Mouse (Mus musculus): ENCODE data around the gene Ift80.
"Not testable (repeated sequence)": the region's sequence is repeated elsewhere in the genome, so short reads cannot be mapped to it uniquely, and the experiment has no call there.

The Ift80 gene

DNA sequence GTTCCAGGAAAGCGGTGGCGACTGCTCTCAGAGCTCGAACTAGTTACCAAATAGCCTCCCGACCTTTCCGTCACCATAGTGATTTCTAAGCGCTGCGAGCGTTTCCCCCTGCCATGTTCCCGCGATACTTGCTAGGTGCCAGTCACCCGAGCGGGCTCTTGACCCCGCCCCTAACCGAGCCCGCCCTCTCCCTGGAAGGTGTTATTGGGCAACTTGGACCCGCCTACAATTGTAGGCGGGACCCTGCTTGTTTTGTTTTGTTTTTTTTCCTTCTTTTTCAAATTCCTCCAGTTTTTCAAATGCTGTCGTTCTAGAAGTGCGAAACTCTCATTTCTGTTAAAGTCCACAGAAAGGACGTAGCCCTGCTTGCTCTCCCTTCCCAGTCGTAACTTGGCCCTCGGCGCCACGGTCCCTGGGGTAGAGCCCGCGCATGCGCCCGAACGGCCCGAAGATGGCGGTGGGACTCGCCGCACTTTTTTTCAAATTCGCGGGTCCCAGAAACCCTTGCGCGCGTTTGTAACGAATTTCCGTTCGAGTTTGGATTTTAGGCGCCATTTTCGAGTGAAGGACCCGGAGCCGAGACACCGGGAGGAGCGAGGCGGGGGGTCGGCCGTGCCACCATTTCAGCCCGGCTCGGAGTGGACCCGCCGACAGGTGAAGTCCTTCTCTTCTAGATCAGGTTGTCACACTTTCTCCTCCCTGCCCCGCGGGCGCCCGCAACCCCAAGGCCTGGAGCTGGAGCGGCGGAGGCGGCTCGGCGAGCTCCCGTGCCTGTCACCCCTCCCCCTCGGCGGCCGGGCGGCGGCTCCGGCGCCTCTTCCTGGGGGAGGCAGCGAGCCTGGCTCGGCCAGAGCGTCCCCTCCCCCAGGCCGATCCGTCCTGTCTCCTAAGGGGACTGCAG, at the start of gene Ift80, which contains the start of gene Smc4:
Gene Ift80 (minus strand): TSS at position 134 of the 901 bp plus-strand sequence.
Gene Smc4 (plus strand): TSS at position 302 of the 901 bp plus-strand sequence.
- peak; percentile 99 for DNase-seq

DNA sequence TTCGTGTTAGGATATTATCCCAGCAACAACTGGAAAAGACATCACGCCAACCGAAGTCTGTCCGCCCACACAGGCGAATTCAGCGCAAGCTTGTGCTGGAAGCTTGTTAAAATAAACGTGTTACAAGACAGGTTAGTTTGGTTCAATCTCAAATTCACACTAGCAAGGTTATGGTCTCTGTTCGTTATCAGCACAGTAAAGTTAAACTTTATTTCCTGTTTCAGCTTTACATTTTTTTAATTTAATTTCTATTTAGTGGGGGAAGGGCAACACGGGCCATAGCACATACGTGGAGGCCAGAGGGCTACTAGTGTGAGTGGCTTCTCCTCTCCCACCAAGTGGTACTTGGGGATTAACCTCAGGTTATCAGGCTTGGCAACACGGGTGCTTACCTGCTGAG, 47.5 kb upstream of the Ift80 start:
- no peak for DNase-seq

DNA sequence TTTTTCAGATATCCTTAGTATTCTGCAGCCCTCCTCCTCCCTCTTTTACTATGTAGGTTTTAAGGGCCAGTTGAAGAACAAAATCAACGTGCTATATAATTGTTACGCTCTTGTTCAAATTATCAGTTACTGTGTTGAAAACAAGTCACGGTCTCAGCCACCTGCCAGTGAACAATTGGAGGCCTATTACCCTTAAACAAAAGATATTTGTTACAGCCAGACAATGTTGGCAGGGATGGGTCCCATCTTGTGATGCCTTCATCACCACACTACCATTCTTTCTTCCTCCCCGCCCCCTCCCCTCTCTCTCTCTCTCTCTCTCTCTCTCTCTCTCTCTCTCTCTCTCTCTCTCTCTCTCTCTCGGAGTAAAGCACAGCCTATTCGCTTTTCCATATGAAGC, 44.6 kb upstream of the Ift80 start:
- no peak for DNase-seq

DNA sequence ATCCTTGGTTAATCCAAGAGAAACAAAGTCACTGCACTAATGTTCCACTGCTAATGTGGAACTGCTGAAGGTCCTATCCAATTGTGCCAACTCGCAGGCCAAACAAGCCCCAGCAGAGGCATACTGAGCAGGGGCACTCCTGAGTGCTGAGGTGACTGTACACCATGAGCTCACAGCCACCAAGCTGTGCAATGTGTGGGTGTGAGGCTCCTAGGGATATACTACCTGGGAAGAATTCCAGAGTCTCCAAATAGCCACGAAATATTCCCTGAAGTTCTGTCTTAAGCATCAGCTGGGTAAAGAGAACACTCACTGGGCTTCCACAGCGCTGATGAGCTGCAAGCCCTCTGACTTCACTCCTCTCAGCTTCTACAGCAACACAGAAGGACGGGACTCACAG, 43.3 kb upstream of the Ift80 start:
- DNase-seq = no peak

DNA sequence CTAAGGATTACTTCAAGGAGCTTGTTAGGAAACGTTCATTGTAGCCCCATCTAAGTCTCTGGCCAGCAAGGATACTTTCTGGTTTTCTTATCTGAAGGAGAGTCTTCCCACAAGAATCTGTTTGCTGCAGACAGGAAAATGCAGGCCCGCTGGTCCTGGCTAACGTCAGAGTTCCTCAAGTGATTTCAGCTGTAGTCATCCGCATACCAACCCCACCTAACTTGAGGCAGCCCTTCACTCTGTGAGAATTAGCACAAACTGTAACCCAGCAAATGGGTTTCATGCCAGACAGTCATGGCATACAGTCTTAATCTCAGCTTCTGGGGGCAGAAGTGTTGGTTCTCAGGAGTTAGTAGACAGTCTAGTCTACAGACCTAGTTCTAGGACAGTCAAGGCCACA, 42.1 kb upstream of the Ift80 start:
- DNase-seq = no peak

DNA sequence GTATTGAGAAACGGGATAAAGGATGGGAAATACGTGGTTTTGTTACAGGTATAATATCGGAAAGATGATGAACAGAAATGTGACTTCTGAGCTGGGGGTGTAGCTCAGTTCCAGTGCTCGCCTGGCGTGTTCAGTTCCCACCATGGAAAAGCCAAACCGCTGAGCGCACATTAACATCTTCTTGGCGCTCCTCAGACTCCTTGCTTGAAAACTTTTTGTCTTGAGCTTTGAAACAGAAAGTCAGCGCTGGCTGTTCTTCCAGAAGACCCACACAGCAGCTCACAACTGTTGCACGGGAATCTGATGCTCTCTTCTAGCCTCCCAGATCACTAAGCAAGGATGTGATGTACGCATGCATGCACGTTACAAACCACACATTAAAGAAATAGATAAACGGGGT, 41.4 kb upstream of the Ift80 start:
- DNase-seq = peak; percentile 46

DNA sequence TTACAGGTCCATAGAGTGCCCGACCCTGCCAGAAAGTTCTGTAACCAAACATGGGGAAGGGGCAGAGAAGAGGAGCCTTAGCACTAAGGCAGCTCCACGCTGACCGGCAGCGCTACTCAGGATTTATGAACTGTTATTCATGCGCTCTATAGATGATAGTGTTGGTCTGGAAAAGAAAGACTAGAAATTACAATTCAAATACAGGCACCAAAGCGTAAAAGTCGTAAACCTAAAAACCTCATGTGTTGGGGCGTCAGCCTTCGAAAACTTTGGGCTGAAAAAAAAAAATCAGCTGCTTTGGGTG, 41.0 kb upstream of the Ift80 start:
- no peak for DNase-seq

DNA sequence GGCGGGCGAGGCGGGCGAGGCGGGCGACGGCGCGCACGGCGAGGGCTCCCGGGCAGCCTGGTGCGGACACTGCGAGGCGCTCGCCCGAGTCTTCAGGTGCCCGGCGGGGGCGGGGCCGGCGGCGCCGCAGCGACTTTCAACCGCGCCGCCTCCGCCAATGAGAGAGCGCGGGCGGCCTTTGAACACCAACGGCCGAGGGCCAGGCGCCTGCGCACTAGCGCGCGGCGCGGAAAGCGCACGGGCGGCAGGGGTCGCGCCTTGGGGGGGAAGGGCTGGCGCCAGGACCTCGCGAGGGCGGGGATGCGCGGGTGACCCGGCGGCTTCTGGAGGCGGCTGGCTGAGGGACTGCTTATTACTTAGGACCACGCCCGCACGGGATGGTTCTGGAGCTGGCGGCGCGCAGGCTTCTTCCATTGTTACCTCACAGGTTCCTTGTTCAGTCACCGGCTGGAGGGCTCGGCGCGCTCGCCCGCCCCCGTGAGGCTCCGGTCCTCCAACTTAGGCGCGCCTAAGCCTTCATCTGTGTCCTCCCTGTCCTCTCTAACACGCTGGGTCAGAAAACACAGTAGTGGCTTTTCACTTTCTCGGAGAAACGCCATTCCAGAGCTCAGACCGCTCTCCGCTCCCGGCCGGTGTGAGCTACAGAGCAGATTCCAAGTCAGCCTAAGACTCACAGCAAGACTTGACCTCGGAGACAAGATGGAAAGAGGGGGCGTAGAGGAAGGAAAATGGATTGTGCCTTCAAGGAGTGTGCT, 40.5 kb upstream of the Ift80 start, which contains the start of gene Trim59:
Gene Trim59 (minus strand): TSS at position 111 of the 755 bp plus-strand sequence.
- DNase-seq = peak; percentile 99

DNA sequence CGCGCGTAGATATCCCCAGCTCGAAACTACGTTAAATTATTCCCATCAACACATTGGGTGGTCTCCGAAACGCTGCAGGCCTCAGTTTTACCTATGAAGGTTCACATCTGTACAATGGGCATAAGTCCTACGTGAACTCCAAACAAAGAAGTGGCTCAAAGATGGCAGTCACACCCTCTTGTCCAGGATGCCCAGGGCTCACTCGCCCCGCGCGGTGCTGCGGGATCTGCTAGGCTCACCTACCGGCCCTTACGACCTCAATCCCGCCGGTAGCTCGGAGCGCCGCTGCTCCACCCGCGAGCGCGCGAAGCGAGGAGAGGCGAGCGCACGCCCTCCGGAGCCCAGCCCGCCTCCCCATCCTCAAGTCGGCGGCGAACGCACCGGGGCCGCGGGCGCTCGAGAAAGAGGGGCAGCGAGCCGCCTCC, 39.8 kb upstream of the Ift80 start:
- DNase-seq = peak; percentile 74

DNA sequence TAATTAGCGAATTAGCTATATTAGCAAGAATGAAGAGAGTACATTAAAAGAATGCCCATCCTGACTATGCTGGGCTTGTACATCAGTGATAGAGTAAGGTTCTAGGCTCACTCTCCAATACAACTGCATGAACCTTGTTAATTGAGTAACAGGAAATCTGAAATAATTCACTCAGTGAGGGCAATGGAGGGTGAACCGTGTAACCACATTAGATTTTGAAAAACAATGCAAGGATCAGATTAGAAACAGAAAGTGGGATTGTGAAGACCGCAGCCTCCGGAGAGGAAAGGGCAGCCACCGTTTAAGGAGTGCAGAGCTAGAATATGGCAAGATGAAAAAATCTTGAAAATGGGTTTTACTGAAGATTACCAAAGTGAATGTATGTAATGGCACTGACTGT, 36.9 kb upstream of the Ift80 start:
- no peak for DNase-seq

DNA sequence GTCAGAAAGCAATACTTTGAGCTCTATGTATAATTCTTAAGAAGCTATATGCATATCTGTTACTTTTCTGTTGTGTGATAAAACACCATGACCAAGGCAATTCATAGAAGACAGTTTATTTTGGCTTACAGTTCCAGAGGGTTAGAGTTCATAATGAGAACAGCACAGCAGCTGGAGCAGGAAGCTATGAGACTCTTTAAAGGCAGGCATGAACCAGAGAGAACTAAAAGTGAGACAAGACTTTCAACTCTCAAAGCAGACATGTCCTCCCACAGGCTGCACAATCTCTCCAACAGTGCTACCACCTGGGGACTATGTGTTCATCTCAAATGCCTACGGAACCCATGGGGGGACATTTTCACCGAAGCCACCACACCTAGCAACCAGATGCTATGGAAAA, 35.7 kb upstream of the Ift80 start:
- no peak for DNase-seq

DNA sequence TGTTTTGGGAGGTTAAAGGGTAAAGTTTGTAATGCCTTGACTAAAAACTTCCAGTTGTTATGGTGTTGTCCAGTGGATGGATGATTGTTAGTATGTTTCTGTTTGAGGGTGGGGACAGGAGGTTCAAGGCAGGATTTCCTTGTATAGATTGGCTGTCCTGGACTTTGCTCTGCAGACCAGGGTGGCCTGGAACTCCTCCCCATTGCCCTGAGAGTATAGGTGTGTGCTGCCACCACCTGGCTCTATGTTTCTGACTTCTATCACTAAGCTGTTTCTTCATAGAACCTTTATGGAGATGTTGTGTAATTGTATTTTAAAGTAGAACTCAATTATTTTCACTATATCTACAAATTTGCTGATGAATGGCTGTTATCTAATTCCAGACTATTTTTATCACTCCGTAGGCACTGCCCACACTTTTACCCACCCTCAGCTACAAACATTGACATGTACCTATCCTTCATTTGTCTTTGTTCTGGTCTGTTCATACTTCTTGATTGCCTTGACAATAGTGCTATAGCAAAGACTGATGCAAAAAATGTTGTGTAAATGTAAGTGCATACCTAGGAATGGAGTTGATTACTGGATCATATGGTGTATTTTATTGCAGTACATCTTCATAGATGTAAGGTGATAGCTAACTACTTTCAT, 21.9 kb upstream of the Ift80 start:
- DNase-seq = no peak

DNA sequence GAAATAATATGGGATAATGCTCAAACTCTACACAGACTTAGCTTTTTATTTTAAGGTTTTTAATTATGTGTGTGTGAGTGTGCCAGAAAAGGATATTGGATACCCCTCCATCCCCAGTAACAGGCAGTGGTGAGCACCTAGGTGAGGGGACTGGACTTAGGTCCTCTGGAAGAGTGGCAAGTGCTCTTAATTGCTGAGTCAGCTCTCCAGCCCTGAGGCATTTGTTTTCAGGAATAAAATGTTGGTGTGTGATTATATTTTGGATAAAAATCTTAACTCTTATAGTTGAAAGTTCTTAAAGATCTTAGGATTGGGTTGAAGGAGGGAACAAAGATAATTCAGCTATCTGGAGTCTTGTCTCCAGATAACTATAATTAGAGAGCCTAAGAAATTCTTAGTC, 16.4 kb upstream of the Ift80 start:
- no peak for DNase-seq

DNA sequence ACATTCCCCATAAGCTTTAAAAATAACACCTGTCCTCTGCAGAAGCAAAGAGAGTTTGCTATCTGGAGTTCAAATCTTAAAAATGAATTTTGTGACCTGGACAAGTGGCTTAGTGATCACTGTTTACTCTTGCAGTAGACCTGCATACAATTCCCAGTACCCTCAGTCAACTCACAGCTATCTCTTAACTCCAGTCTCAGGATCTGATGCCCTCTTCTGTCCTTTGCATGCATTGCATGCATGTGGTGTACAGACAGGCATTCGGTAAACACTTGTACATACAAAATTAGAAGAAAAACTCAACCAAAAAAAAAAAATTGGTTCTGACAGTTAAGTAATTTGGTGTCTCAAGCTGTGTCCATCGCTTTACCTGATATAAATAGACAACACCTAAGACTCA, 15.9 kb upstream of the Ift80 start:
- DNase-seq = no peak

DNA sequence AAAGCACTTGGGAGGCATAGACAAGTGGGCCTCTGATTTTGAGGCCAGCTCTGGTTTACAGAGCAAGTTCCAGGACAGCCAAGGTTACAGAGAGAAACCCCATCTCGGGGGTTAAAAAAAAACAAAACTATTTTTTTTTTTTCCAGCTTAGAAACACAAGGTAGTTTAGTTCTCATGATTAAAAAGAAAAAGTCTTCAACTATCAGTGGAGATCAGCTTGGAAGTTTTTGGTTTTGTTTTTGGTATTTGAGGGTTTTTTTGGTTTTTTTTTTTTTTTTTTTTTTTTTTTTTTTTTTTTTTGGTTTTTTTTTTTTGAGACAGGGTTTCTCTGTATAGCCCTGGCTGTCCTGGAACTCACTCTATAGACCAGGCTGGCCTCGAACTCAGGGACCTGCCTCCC, 14.3 kb upstream of the Ift80 start:
- not testable (repeated sequence) for DNase-seq

DNA sequence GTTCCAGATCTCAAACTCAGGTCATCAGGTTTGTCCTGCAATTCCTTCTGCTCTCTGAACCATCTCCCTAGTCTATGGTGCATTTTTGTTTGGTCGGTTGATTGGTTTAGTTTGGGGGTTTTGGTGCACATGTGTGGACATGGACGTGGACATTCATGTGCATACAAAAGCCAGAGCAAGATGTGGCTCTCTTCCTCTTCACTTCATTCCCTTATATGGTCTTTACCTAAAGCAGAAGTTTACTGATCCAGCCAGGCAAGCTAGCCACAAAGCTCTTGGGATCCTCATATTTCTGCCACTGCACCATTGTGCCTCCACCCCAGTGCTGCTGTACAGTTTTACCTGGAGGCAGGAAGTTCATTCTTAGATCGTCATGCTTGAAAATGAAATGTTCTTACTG, 12.8 kb upstream of the Ift80 start:
- no peak for DNase-seq

DNA sequence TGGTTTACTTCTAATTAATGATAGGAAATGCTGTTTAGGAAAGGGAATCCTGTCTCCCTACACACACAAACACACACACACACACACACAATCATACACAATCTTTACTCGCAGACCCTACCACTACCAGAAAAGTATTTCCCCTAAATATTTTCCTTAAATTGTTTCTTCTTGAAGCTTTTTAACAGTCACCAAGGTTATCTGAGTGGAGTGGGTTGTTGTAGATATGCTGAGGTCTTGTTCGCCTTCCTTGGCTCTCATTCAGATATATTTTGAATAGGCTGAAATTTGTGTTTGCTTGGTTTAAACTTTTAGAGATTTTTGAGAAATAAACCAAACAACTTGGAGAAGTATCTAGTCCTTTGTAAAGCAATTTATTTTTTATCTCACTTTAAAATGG, 4.5 kb upstream of the Ift80 start:
- DNase-seq = no peak

DNA sequence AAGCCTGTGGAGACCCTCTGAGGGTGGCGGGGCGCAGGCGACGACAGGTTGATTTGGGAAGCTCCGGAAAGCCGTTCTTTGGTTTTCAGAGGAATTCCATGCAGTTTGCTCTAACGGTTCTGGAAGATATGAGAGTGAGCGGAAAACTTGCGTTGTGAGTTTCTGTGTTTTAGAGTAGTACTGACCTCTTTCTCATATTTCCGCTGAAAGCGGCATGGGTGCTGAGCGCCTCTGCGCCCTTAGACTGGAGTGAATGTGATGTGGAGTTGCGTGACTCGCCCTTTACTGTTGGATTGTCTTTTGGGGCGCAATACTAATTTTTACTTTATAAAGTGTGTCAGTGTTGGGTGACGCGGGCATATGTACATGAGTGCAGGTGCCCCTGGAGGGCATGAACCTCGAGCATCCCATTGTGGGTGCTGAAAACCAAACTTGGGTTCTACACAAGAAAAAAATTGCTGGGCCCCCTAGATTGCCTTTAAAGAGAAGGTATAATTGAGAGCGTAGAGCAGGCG, 1.9 kb upstream of the Ift80 start:
- DNase-seq = peak; percentile 5

DNA sequence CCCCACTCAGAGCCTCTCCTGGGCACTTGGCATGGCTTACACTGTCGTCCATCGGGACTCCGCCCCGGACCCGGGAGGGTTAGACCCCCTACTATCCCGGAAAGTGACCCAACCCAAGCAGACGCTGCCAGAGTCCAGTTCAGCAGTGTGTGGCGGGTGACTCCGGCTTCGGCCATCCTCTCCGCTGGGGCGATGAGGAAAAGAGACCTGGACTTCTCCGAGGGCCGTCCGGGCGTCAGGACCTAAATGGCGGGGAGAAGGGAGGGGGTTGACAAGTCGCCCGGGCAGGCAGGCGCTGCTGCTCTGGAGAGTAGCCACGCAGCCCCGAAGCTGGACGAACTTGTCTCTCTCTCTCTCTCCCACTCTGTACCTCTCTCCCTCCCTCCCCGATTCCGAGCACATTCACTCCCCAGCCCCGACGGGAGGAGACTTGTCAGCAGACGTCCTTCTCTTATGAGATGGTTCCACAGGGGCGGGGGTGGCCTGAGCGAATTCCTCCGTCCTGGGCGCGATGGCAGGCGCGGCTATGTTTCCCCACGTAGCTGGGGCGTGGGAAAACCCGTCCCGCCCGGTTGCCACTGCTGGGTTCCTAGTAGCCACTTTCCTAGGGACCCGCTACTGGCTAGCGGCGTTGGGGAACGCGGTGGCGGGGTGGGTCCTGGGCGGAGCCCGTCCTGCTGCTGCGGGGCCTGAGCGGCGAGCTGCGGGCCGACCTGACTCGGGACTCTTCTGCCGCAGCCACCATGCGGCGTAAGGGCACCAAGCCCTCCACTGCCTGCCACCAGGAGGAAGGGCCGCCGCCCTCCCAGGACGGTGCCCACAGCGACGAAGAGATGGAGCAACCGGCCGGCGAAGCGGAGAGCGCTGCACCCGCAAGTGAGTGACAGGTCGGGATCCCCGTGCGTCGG, 1.2 kb upstream of the Ift80 start:
- DNase-seq = peak; percentile 77

DNA sequence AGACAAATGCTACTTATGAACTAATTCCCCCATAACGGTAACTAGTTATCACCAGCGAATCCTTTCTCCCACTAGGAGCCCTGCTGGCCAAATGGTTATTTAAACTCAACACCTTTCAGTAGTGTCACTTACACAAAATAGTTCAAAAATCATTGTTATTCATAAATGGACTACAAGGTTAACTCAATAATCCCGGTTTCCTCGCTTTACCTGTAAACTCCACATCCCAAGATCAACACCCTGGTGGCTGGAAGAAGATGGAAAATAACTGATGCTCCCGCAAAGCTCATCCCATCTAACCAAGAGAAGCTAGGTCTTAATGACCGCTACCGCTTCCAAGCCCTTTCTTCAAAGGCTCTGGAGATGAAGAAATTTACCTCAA, 324 bp downstream of the Ift80 start:
- no peak for DNase-seq

DNA sequence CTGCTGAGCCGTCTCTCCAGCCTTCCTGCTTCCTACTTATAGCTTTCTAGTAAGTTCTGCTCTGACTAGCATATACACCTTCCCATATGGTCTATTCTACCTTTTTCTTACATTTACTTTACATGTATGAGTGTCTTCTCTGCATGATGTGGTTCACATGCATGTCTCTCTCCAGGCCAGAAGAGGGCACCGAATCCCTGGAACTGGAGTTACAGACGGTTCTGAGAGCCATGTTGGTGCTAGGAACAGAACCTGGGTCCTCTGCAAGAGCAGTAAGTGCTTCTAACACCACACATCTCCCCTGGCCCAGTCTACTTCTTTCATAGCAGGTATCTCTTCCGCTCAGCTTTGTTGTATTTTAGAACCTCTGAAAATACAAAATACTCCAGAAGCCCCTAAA, 1.6 kb downstream of the Ift80 start:
- no peak for DNase-seq

DNA sequence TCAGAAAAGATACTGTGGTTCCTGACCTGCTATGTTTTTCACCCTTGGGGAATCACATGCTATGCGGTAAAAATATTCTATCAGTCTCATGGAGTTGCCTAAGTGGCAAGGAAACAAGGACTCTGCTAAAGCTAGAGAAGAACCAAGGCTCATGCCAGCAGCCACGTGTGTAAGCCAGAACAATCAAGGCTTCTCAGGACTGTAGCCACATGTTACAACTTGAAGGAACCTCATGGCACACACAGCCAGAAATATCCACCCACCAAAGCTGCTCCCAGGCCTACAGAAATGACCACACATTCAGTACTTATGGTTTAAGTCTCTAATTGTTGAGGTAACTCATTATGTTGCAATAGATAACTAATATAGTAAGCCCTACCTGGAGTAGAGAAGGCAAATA, 17.8 kb downstream of the Ift80 start:
- no peak for DNase-seq

Data from embryo, embryonic 11 days (tissue).